Mouse (Mus musculus) megakaryocyte, adult 5-6 weeks (primary cell): ENCODE measurements around the gene Hoxa6. TPM values are rescaled to one million over a fixed set of nuclear protein-coding genes. Genes with fewer than 3 reads are reported as not detected.

ENCODE experiments used
- total RNA-seq, 2 experiments: library from RNA; stranded (forward) in 1 of 2; stranded (reverse) in 1 of 2; fragments of 153-499, 151-499 nt in 1 of 2; fragments of 221-1000, 200-1000 nt in 1 of 2; gene quantifications; 2 replicates each; pipeline versions ENCODE4 v1.2.3 to v1.2.4; 2015 to 2017

The Hoxa6 gene
- total RNA-seq, 2 experiments from 2014 or later: not detected

Other genes starting within 250 kb of the Hoxa6 start
- gene Skap2, start 196.2 kb downstream of the Hoxa6 start, total RNA-seq (2015): 178 and 191 TPM in 2 replicates
- 293 and 359 TPM in 2 replicates for gene Skap2, start 196.2 kb downstream of the Hoxa6 start, total RNA-seq (2017)
- 0.11 TPM in 1 of 2 replicates, not detected in the other for gene Hoxa1, start 50.4 kb downstream of the Hoxa6 start, total RNA-seq (2015)
- gene Hoxa1, start 50.4 kb downstream of the Hoxa6 start, total RNA-seq (2017): 0.37 TPM in 1 of 2 replicates, not detected in the other
- not detected in 2 replicates for gene Hoxa2, start 43.9 kb downstream of the Hoxa6 start, total RNA-seq (2015)
- gene Hoxa2, start 43.9 kb downstream of the Hoxa6 start, total RNA-seq (2017): not detected in 2 replicates
- gene 5730596B20Rik, start 31.2 kb downstream of the Hoxa6 start, total RNA-seq (2015): not detected in 2 replicates
- gene 5730596B20Rik, start 31.2 kb downstream of the Hoxa6 start, total RNA-seq (2017): not detected in 2 replicates
- gene Hoxa4, start 17.0 kb downstream of the Hoxa6 start, total RNA-seq (2015): 0.27 TPM in 1 of 2 replicates, not detected in the other
- gene Hoxa4, start 17.0 kb downstream of the Hoxa6 start, total RNA-seq (2017): 0.28 TPM in 1 of 2 replicates, not detected in the other
- 0.09 and 0.13 TPM in 2 replicates for gene Hoxa5, start 4.1 kb downstream of the Hoxa6 start, total RNA-seq (2015)
- 0.18 TPM in 1 of 2 replicates, not detected in the other for gene Hoxa5, start 4.1 kb downstream of the Hoxa6 start, total RNA-seq (2017)
- gene Hoxa3, start 4.6 kb upstream of the Hoxa6 start, total RNA-seq (2015): 0.93 TPM in 1 of 2 replicates, not detected in the other
- not detected in 2 replicates for gene Hoxa3, start 4.6 kb upstream of the Hoxa6 start, total RNA-seq (2017)
- gene Gm28308, start 4.6 kb upstream of the Hoxa6 start, total RNA-seq (2015): not detected in 2 replicates
- gene Gm28308, start 4.6 kb upstream of the Hoxa6 start, total RNA-seq (2017): not detected in 2 replicates
- 1.2 and 1.8 TPM in 2 replicates for gene Hoxa7, start 13.1 kb upstream of the Hoxa6 start, total RNA-seq (2015)
- 0.53 and 0.73 TPM in 2 replicates for gene Hoxa7, start 13.1 kb upstream of the Hoxa6 start, total RNA-seq (2017)
- 0.36 and 1.2 TPM in 2 replicates for gene Hoxa9, start 22.4 kb upstream of the Hoxa6 start, total RNA-seq (2015)
- 1.5 and 2.0 TPM in 2 replicates for gene Hoxa9, start 22.4 kb upstream of the Hoxa6 start, total RNA-seq (2017)
- 0.07 TPM in 1 of 2 replicates, not detected in the other for gene Hoxa10, start 32.1 kb upstream of the Hoxa6 start, total RNA-seq (2015)
- gene Hoxa10, start 32.1 kb upstream of the Hoxa6 start, total RNA-seq (2017): 0.11 TPM in 1 of 2 replicates, not detected in the other
- not detected in 2 replicates for gene Hoxa11, start 37.1 kb upstream of the Hoxa6 start, total RNA-seq (2015)
- gene Hoxa11, start 37.1 kb upstream of the Hoxa6 start, total RNA-seq (2017): not detected in 2 replicates
- not detected in 2 replicates for gene Hoxa13, start 52.2 kb upstream of the Hoxa6 start, total RNA-seq (2015)
- gene Hoxa13, start 52.2 kb upstream of the Hoxa6 start, total RNA-seq (2017): not detected in 2 replicates
- not detected in 2 replicates for gene Evx1, start 104.8 kb upstream of the Hoxa6 start, total RNA-seq (2015)
- gene Evx1, start 104.8 kb upstream of the Hoxa6 start, total RNA-seq (2017): not detected in 2 replicates